Mouse (Mus musculus) adrenal gland, postnatal 4 days (tissue): ENCODE results near the gene Gm9821. TPM values are rescaled to one million over a fixed set of nuclear protein-coding genes. Genes with fewer than 3 reads are reported as not detected.

Experiments
- DNase-seq, 2 experiments: peaks; one replicate each; pipeline ENCODE4 v3.0.0; 2021 to 2022; ENCODE audit warnings: low spot score in 2 of 2, mixed read lengths in 2 of 2
- long read RNA-seq, 2 experiments: library from polyadenylated mRNA; stranded (forward); transcript quantifications; one replicate each; pipeline ENCODE4 v2.0.0; 2021
- total RNA-seq, 2 experiments: library from RNA; stranded (reverse); gene quantifications; 2 replicates each; pipeline ENCODE4 v1.2.3; 2021

Gene Gm9821
- total RNA-seq: not detected
- long read RNA-seq, experiment 1: 0 reads
- long read RNA-seq, experiment 2, partial matches to known transcripts: 0 of 2 reads
- long read RNA-seq, experiment 2, other reads (novel, unspliced or antisense): 0 of 2 reads

- DNase-seq: no peak
Observed at GRCm38 (mm10) chr2:91945483-91945882, at the start of gene Gm9821. TSS of gene Gm9821 (plus strand) at chr2:91945703.

GRCm38 (mm10) chr2:91897968-91898367 lies 47.5 kb upstream of the Gm9821 start:
- DNase-seq: no peak

GRCm38 (mm10) chr2:91899141-91899540 lies 46.4 kb upstream of the Gm9821 start:
- no peak for DNase-seq

- DNase-seq: no peak
Observed at GRCm38 (mm10) chr2:91900431-91900830, 45.1 kb upstream of the Gm9821 start.

GRCm38 (mm10) chr2:91902336-91902735 lies 43.2 kb upstream of the Gm9821 start:
- no peak for DNase-seq

- no peak for DNase-seq
Observed at GRCm38 (mm10) chr2:91903171-91903925, 42.2 kb upstream of the Gm9821 start.

- no peak for DNase-seq
Observed at GRCm38 (mm10) chr2:91904618-91905307, 40.7 kb upstream of the Gm9821 start.

- no peak for DNase-seq
Observed at GRCm38 (mm10) chr2:91906141-91906540, 39.4 kb upstream of the Gm9821 start.

GRCm38 (mm10) chr2:91912616-91913015 lies 32.9 kb upstream of the Gm9821 start:
- DNase-seq: no peak

GRCm38 (mm10) chr2:91913328-91914110 lies 32.0 kb upstream of the Gm9821 start:
- no peak for DNase-seq

GRCm38 (mm10) chr2:91916346-91916977 lies 29.0 kb upstream of the Gm9821 start:
- DNase-seq: no peak

GRCm38 (mm10) chr2:91917096-91917495 lies 28.4 kb upstream of the Gm9821 start:
- no peak for DNase-seq

- no peak for DNase-seq
Observed at GRCm38 (mm10) chr2:91920130-91920529, 25.4 kb upstream of the Gm9821 start.

- peak in 1 of 2 experiments; percentile 64 for DNase-seq
Observed at GRCm38 (mm10) chr2:91921181-91921789, 24.2 kb upstream of the Gm9821 start.

- DNase-seq: no peak
Observed at GRCm38 (mm10) chr2:91921790-91922570, 23.5 kb upstream of the Gm9821 start.

GRCm38 (mm10) chr2:91922586-91923414 lies 22.7 kb upstream of the Gm9821 start:
- DNase-seq: no peak

- peak in 1 of 2 experiments; percentile 47 for DNase-seq
Observed at GRCm38 (mm10) chr2:91923415-91924337, 21.8 kb upstream of the Gm9821 start.

- no peak for DNase-seq
Observed at GRCm38 (mm10) chr2:91924726-91925125, 20.8 kb upstream of the Gm9821 start.
